Mouse (Mus musculus) adrenal gland, postnatal 0 days (tissue): ENCODE results near the gene Mrps11. TPM values are rescaled to one million over a fixed set of nuclear protein-coding genes. Genes with fewer than 3 reads are reported as not detected.

ENCODE experiments used
- polyA plus RNA-seq: library from polyadenylated mRNA; unstranded; fragments of >200 nt; fragmentation: Nextera tagmentation; extraction: Ambion mirVana; gene quantifications from 2 replicates; pipeline ENCODE4 v1.2.1, GENCODE M21; 2015

Gene Mrps11
- polyA plus RNA-seq = 105 and 132 TPM in 2 replicates

DNA sequence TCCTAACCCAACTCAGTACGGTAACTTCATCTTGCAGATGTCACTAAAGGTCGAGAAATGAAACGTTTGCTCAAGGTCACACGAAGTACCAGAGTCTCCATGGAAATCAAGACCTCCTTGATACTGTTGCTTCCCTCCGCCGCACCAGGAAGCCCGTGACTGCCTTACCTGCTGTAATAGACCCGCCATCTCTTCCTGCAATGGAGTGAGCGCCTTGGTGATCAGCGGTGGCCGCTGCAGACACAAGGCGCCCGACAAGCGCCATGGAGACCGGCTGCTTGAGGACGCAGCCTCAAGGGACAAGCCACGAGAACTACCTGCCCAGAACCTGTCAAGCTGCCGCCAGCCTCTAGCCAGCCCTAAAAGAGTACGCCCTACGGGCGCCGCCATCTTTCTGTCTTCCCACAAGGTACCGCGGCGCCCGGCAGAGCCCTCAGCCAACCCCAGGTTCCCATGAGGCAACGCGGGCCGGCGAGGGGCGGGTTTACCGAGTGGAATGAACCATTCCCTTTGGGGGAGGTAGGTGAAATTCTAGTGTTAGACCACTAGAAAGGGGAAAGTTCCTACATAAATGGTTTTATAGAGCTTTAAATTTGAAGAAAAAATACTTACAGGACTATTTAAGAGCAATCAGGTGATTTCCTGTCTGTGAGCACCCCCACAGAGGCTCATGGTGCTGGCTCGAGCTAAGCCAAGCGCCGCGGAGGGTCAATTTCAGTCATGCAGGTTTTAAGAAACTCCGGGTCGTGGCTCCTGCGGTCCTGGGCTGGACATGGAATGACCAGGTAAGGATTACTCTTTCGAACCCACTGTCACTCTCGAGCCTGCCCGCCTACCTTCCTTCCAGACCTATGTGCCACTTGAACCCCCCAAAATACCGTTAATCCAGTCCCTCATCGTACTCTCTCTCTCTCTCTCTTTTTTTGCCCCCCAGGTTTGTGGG lies at the start of gene Mrps11, which contains the start of gene Mrpl46:
Gene Mrps11, plus strand, starts transcription at position 481 of the 943 bp plus-strand sequence.
Gene Mrpl46, minus strand, starts transcription at position 893 of the 943 bp plus-strand sequence.

DNA sequence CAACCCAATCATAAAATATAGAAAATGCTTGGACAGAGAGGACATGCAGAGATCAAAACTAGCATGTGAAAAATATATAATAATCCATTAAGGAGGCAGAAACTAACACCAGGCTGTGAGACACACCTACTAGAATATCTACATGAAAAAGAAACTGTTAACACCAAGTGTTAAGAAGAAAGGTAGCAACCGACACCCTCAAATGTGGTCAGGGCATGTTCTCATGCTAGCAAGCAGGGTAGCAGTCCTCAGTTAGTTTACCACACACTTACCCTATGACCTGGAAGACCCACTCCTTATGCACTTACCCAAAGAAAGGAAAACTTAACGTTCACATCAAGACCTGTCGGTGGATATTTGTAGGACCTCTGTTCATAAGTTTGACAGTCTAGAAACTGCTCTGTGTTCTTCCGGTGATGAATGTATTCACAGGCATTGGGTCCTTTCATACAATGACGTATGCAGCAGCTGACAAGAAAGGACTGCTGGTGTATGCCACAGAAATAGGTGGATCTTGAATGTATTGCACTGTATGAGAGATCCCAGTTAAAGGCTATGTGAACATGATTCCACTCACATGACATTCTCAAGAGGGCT lies 45.2 kb upstream of the Mrps11 start, which contains the start of gene Ntrk3:
Gene Ntrk3, minus strand, starts transcription at position 399 of the 597 bp plus-strand sequence.

Other genes with a start within 250 kb of the Mrps11 start
- gene Ntrk3, start 45.1 kb upstream of the Mrps11 start, polyA plus RNA-seq = 4.3 and 5.3 TPM in 2 replicates
- 102 and 105 TPM in 2 replicates for gene Mrpl46, start 412 bp downstream of the Mrps11 start, polyA plus RNA-seq
- 8.6 and 12.5 TPM in 2 replicates for gene Det1, start 64.1 kb downstream of the Mrps11 start, polyA plus RNA-seq
- gene Aen, start 112.7 kb downstream of the Mrps11 start, polyA plus RNA-seq = 16.5 and 23.8 TPM in 2 replicates
- 17.9 and 18.1 TPM in 2 replicates for gene Isg20, start 130.3 kb downstream of the Mrps11 start, polyA plus RNA-seq